Mouse (Mus musculus): ENCODE results near the gene Cmtm7. TPM values are rescaled to one million over a fixed set of nuclear protein-coding genes. Genes with fewer than 3 reads are reported as not detected.

The Cmtm7 gene
- polyA plus RNA-seq, 1 experiment from 2014 or later, result 25.6 TPM

GRCm38 (mm10) chr9:114776361-114776760, 5.3 kb downstream of the Cmtm7 start:
- Histone ChIP-seq H3K27ac (ENCODE audit: low read depth, low read length) (no peak overlapping the region), H3K27me3 (replicated peaks; ENCODE audit: control insufficient read depth, insufficient read depth, low read length) (no peaks in the 10 kb centered on the region), H3K9ac (ENCODE audit: low read length) (no peak overlapping the region), H3K4me2 (ENCODE audit: low read length) (no peak overlapping the region), H3K36me3 (ENCODE audit: control insufficient read depth, insufficient read depth, low read length) (no peaks in the 10 kb centered on the region), H3K4me3 (ENCODE audit: low read depth, low read length) (no peak overlapping the region), H3K9me3 (replicated peaks; ENCODE audit: control insufficient read depth, low read length) (no peaks in the 10 kb centered on the region), H3K4me1 (ENCODE audit: control insufficient read depth, insufficient read depth, low read length) (peaks cover 7% of the 10 kb centered on the region; the same call in 1 of the 2 replicates)
- 90% methylated on average over 3 of the region's 3 CpGs for WGBS
- no peak for ATAC-seq
- DNase-seq (ENCODE audit: low spot score), result no peak

- ATAC-seq, result peak; percentile 23; the same call in 1 of the 2 replicates
- WGBS, result 70% methylated on average over 4 of the region's 4 CpGs
These were observed 6.4 kb downstream of the Cmtm7 start for GRCm38 (mm10) chr9:114775272-114775671.

GRCm38 (mm10) chr9:114774629-114775028, 7.0 kb downstream of the Cmtm7 start:
- ATAC-seq (no peak), DNase-seq (ENCODE audit: low spot score) (no peak)
- Histone ChIP-seq H3K36me3 (ENCODE audit: control insufficient read depth, insufficient read depth, low read length) (no peaks in the 10 kb centered on the region), H3K4me1 (ENCODE audit: control insufficient read depth, insufficient read depth, low read length) (no peaks in the 10 kb centered on the region), H3K9me3 (replicated peaks; ENCODE audit: control insufficient read depth, low read length) (no peaks in the 10 kb centered on the region), H3K4me2 (ENCODE audit: low read length) (no peak overlapping the region), H3K9ac (ENCODE audit: low read length) (no peak overlapping the region), H3K4me3 (ENCODE audit: low read depth, low read length) (no peak overlapping the region), H3K27ac (ENCODE audit: low read depth, low read length) (no peak overlapping the region), H3K27me3 (replicated peaks; ENCODE audit: control insufficient read depth, insufficient read depth, low read length) (no peaks in the 10 kb centered on the region)
- WGBS, result 78% methylated on average over 6 of the region's 6 CpGs

More at GRCm38 (mm10) chr9:114775272-114775671, 6.4 kb downstream of the Cmtm7 start:
- DNase-seq (ENCODE audit: low spot score), result no peak
- no peak overlapping the region for H3K9ac ChIP-seq (ENCODE audit: low read length)
- no peak overlapping the region for H3K4me3 ChIP-seq (ENCODE audit: low read depth, low read length)
- H3K36me3 ChIP-seq (ENCODE audit: control insufficient read depth, insufficient read depth, low read length), result no peaks in the 10 kb centered on the region
- no peak overlapping the region for H3K4me2 ChIP-seq (ENCODE audit: low read length)
- no peaks in the 10 kb centered on the region for H3K27me3 ChIP-seq (replicated peaks; ENCODE audit: control insufficient read depth, insufficient read depth, low read length)
- H3K4me1 ChIP-seq (ENCODE audit: control insufficient read depth, insufficient read depth, low read length), result peaks cover 3% of the 10 kb centered on the region; the same call in 1 of the 2 replicates
- no peaks in the 10 kb centered on the region for H3K9me3 ChIP-seq (replicated peaks; ENCODE audit: control insufficient read depth, low read length)
- H3K27ac ChIP-seq (ENCODE audit: low read depth, low read length), result no peak overlapping the region

- 88% methylated on average over 7 of the region's 7 CpGs for WGBS
These were observed 10.1 kb downstream of the Cmtm7 start for GRCm38 (mm10) chr9:114771565-114771964.

GRCm38 (mm10) chr9:114770224-114770623, 11.4 kb downstream of the Cmtm7 start:
- Histone ChIP-seq H3K4me1 (ENCODE audit: control insufficient read depth, insufficient read depth, low read length) (peaks cover 7% of the 10 kb centered on the region), H3K27ac (ENCODE audit: low read depth, low read length) (no peak overlapping the region), H3K4me2 (ENCODE audit: low read length) (no peak overlapping the region), H3K9me3 (replicated peaks; ENCODE audit: control insufficient read depth, low read length) (no peaks in the 10 kb centered on the region), H3K9ac (ENCODE audit: low read length) (no peak overlapping the region), H3K27me3 (replicated peaks; ENCODE audit: control insufficient read depth, insufficient read depth, low read length) (no peaks in the 10 kb centered on the region), H3K36me3 (ENCODE audit: control insufficient read depth, insufficient read depth, low read length) (no peaks in the 10 kb centered on the region), H3K4me3 (ENCODE audit: low read depth, low read length) (no peak overlapping the region)
- no peak for DNase-seq (ENCODE audit: low spot score)
- no peak for ATAC-seq
- 91% methylated on average over 4 of the region's 4 CpGs for WGBS

More at GRCm38 (mm10) chr9:114771565-114771964, 10.1 kb downstream of the Cmtm7 start:
- H3K36me3 ChIP-seq (ENCODE audit: control insufficient read depth, insufficient read depth, low read length), result no peaks in the 10 kb centered on the region
- no peak overlapping the region for H3K9ac ChIP-seq (ENCODE audit: low read length)
- no peak overlapping the region for H3K4me2 ChIP-seq (ENCODE audit: low read length)
- H3K9me3 ChIP-seq (replicated peaks; ENCODE audit: control insufficient read depth, low read length), result no peaks in the 10 kb centered on the region
- H3K27me3 ChIP-seq (replicated peaks; ENCODE audit: control insufficient read depth, insufficient read depth, low read length), result no peaks in the 10 kb centered on the region
- ATAC-seq, result no peak
- no peak overlapping the region for H3K4me3 ChIP-seq (ENCODE audit: low read depth, low read length)
- no peak for DNase-seq (ENCODE audit: low spot score)
- no peak overlapping the region for H3K27ac ChIP-seq (ENCODE audit: low read depth, low read length)
- H3K4me1 ChIP-seq (ENCODE audit: control insufficient read depth, insufficient read depth, low read length), result peaks cover 6% of the 10 kb centered on the region

GRCm38 (mm10) chr9:114768066-114768465, 13.6 kb downstream of the Cmtm7 start:
- H3K4me1 ChIP-seq (ENCODE audit: control insufficient read depth, insufficient read depth, low read length), result peaks cover 7% of the 10 kb centered on the region
- H3K9ac ChIP-seq (ENCODE audit: low read length), result no peak overlapping the region

GRCm38 (mm10) chr9:114767507-114767906, 14.1 kb downstream of the Cmtm7 start:
- no peak overlapping the region for H3K4me3 ChIP-seq (ENCODE audit: low read depth, low read length)
- H3K27me3 ChIP-seq (replicated peaks; ENCODE audit: control insufficient read depth, insufficient read depth, low read length), result no peaks in the 10 kb centered on the region
- peaks cover 7% of the 10 kb centered on the region for H3K4me1 ChIP-seq (ENCODE audit: control insufficient read depth, insufficient read depth, low read length)
- no peak for DNase-seq (ENCODE audit: low spot score)
- H3K9me3 ChIP-seq (replicated peaks; ENCODE audit: control insufficient read depth, low read length), result no peaks in the 10 kb centered on the region
- H3K36me3 ChIP-seq (ENCODE audit: control insufficient read depth, insufficient read depth, low read length), result no peaks in the 10 kb centered on the region
- no peak overlapping the region for H3K9ac ChIP-seq (ENCODE audit: low read length)
- WGBS, result 80% methylated on average over 2 of the region's 2 CpGs
- ATAC-seq, result no peak
- H3K27ac ChIP-seq (ENCODE audit: low read depth, low read length), result no peak overlapping the region; the same call in 1 of the 2 replicates
- no peak overlapping the region for H3K4me2 ChIP-seq (ENCODE audit: low read length)

More at GRCm38 (mm10) chr9:114768066-114768465, 13.6 kb downstream of the Cmtm7 start:
- H3K27me3 ChIP-seq (replicated peaks; ENCODE audit: control insufficient read depth, insufficient read depth, low read length), result no peaks in the 10 kb centered on the region
- no peak overlapping the region for H3K4me2 ChIP-seq (ENCODE audit: low read length)
- DNase-seq (ENCODE audit: low spot score) (no peak), ATAC-seq (no peak)
- no peaks in the 10 kb centered on the region for H3K36me3 ChIP-seq (ENCODE audit: control insufficient read depth, insufficient read depth, low read length)
- H3K27ac ChIP-seq (ENCODE audit: low read depth, low read length), result no peak overlapping the region
- WGBS, result 62% methylated on average over 10 of the region's 10 CpGs
- H3K4me3 ChIP-seq (ENCODE audit: low read depth, low read length), result no peak overlapping the region
- no peaks in the 10 kb centered on the region for H3K9me3 ChIP-seq (replicated peaks; ENCODE audit: control insufficient read depth, low read length)

GRCm38 (mm10) chr9:114767030-114767429, 14.6 kb downstream of the Cmtm7 start:
- no peak overlapping the region for H3K4me3 ChIP-seq (ENCODE audit: low read depth, low read length)
- peak; percentile 84 for ATAC-seq
- WGBS, result 28% methylated on average over 13 of the region's 13 CpGs
- no peak overlapping the region; the same call in 1 of the 2 replicates for H3K9ac ChIP-seq (ENCODE audit: low read length)
- no peaks in the 10 kb centered on the region for H3K36me3 ChIP-seq (ENCODE audit: control insufficient read depth, insufficient read depth, low read length)
- peak overlapping the region; percentile 33; the same call in 1 of the 2 replicates for H3K27ac ChIP-seq (ENCODE audit: low read depth, low read length)
- no peaks in the 10 kb centered on the region for H3K27me3 ChIP-seq (replicated peaks; ENCODE audit: control insufficient read depth, insufficient read depth, low read length)
- DNase-seq (ENCODE audit: low spot score), result peak; percentile 89
- H3K4me2 ChIP-seq (ENCODE audit: low read length), result no peak overlapping the region
- H3K4me1 ChIP-seq (ENCODE audit: control insufficient read depth, insufficient read depth, low read length), result peaks cover 7% of the 10 kb centered on the region
- no peaks in the 10 kb centered on the region for H3K9me3 ChIP-seq (replicated peaks; ENCODE audit: control insufficient read depth, low read length)

GRCm38 (mm10) chr9:114763341-114763740, 18.3 kb downstream of the Cmtm7 start:
- Histone ChIP-seq H3K4me2 (ENCODE audit: low read length) (no peak overlapping the region), H3K27ac (ENCODE audit: low read depth, low read length) (no peak overlapping the region), H3K9me3 (replicated peaks; ENCODE audit: control insufficient read depth, low read length) (no peaks in the 10 kb centered on the region), H3K36me3 (ENCODE audit: control insufficient read depth, insufficient read depth, low read length) (no peaks in the 10 kb centered on the region), H3K4me1 (ENCODE audit: control insufficient read depth, insufficient read depth, low read length) (peaks cover 10% of the 10 kb centered on the region), H3K4me3 (ENCODE audit: low read depth, low read length) (no peak overlapping the region), H3K9ac (ENCODE audit: low read length) (no peak overlapping the region), H3K27me3 (replicated peaks; ENCODE audit: control insufficient read depth, insufficient read depth, low read length) (no peaks in the 10 kb centered on the region)
- no peak for ATAC-seq
- peak; percentile 56 for DNase-seq (ENCODE audit: low spot score)
- WGBS, result 56% methylated on average over 13 of the region's 13 CpGs

Measured in forebrain, embryonic 14.5 days (tissue).